Mouse (Mus musculus) kidney, embryonic 15.5 days (tissue): ENCODE measurements around the gene Agap2. TPM values are rescaled to one million over a fixed set of nuclear protein-coding genes. Genes with fewer than 3 reads are reported as not detected.

Experiments used
- ATAC-seq: fragments of 200-750 bp; cut with Nextera tagmentation; replicated peaks from 2 replicates; pipeline ENCODE4 v1.8.0; 2017; ENCODE audit warnings: moderate TSS enrichment; ENCODE audit not compliant: low FRiP score
- H3K27ac ChIP-seq: fragments of 300-500 bp; sonication (generic); 2 replicates; pipeline ENCODE4 v1.5.1; 2015; ENCODE audit warnings: mild to moderate bottlenecking, inconsistent platforms
- H3K27me3 ChIP-seq: fragments of 300-500 bp; sonication (generic); 2 replicates; pipeline ENCODE4 v1.6.1; 2015; ENCODE audit warnings: inconsistent platforms
- H3K36me3 ChIP-seq: fragments of 300-500 bp; sonication (generic); 2 replicates; pipeline ENCODE4 v1.6.1; 2015; ENCODE audit warnings: inconsistent platforms
- H3K4me1 ChIP-seq: fragments of 300-500 bp; sonication (generic); 2 replicates; pipeline ENCODE4 v1.6.1; 2015; ENCODE audit warnings: inconsistent platforms
- H3K4me2 ChIP-seq: fragments of 300-500 bp; sonication (generic); 2 replicates; pipeline ENCODE4 v1.6.1; 2015; ENCODE audit warnings: moderate library complexity, mild to moderate bottlenecking, inconsistent platforms
- H3K4me3 ChIP-seq: fragments of 300-500 bp; sonication (generic); replicated peaks from 2 replicates; pipeline ENCODE4 v1.5.1; 2015; ENCODE audit warnings: mild to moderate bottlenecking, inconsistent platforms
- H3K9ac ChIP-seq: fragments of 300-500 bp; sonication (generic); 2 replicates; pipeline ENCODE4 v1.6.1; 2015; ENCODE audit warnings: mild to moderate bottlenecking, inconsistent platforms
- H3K9me3 ChIP-seq: fragments of 300-500 bp; sonication (generic); replicated peaks from 2 replicates; pipeline ENCODE4 v1.6.1; 2016; ENCODE audit warnings: inconsistent platforms
- WGBS: fragments of 180-500 bp; shearing (Covaris S2); methylation state at CpG from one replicate; pipeline ENCODE4 v1.1.7; 2015; ENCODE audit warnings: mixed read lengths; 5-methylcytosine and 5-hydroxymethylcytosine counted together
- polyA plus RNA-seq: library from polyadenylated mRNA; unstranded; fragments of >200 nt; fragmentation: Nextera tagmentation; extraction: Ambion mirVana; gene quantifications from 2 replicates; pipeline ENCODE4 v1.2.1, GENCODE M21; 2015

Gene Agap2
- polyA plus RNA-seq, 1 experiment from 2014 or later = 0.42 TPM

DNA sequence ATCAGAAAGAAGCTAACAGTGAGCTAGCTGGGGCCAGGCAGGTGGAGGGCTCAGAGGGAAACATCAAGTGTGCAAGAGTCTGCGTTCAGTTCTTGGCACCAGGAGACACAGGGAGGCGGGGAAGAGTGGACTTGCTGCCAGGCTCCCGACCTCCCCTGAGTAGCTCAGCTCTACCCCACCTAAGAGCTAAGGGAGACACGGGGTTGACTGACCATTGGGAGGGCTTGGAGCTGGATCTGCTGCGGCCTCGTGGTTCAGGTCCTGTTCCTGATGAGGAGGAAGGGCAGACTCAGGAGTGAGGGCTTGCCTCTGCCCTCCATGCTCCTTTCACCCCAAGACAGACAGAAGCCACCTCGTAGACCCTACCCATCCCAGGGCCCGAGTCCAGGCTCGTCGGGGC lies 24.1 kb downstream of the Agap2 start:
- ATAC-seq = no peak
- Histone ChIP-seq H3K4me1 (peaks cover 5% of the 10 kb centered on the region), H3K9me3 (no peaks in the 10 kb centered on the region), H3K4me2 (no peak overlapping the region), H3K9ac (no peak overlapping the region), H3K36me3 (peaks cover 53% of the 10 kb centered on the region), H3K27me3 (0 out of 2 replicates have a peak, but pooled peaks cover under 1% of the 10 kb centered on the region), H3K4me3 (no peak overlapping the region), H3K27ac (no peak overlapping the region)
- 84% methylated on average over 10 of the region's 10 CpGs for WGBS

DNA sequence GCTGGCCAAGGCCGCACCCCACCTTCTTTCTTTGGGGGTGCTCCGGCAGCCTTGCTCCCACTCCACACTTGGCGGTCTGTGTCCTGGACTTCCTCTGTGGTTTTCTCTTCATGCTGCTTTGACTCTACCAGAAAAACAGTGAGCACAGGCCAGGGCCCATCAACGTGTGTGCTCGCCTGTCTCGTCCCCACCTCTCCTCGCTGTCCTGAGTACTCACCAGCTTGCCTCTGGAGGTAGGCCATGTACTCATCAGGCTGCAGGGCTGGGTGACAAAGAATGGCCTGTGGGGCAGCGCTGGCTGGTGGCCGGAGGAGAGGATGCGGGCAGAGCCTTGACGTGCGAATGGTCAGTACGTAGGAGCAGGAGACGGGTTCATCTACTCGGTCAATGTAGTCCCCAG lies 24.8 kb downstream of the Agap2 start:
- Histone ChIP-seq H3K9me3 (no peaks in the 10 kb centered on the region), H3K4me1 (peaks cover 2% of the 10 kb centered on the region), H3K4me2 (no peak overlapping the region), H3K36me3 (peaks cover 53% of the 10 kb centered on the region), H3K27me3 (no peaks in the 10 kb centered on the region), H3K27ac (no peak overlapping the region), H3K9ac (no peak overlapping the region), H3K4me3 (no peak overlapping the region)
- ATAC-seq = no peak
- 89% methylated on average over 15 of the region's 15 CpGs for WGBS

- H3K9me3 ChIP-seq = no peaks in the 10 kb centered on the region
- no peak overlapping the region for H3K4me2 ChIP-seq
- no peak for ATAC-seq
- H3K9ac ChIP-seq = no peak overlapping the region
- H3K36me3 ChIP-seq = peaks cover 49% of the 10 kb centered on the region
- H3K4me1 ChIP-seq = no peaks in the 10 kb centered on the region
- 81% methylated on average over 8 of the region's 8 CpGs for WGBS
- H3K27ac ChIP-seq = no peak overlapping the region
- no peak overlapping the region for H3K4me3 ChIP-seq
- H3K27me3 ChIP-seq = no peaks in the 10 kb centered on the region
Observed at GRCm38 (mm10) chr10:127100414-127100813, 25.3 kb downstream of the Agap2 start.

- H3K4me1 ChIP-seq = no peaks in the 10 kb centered on the region
- no peak overlapping the region for H3K9ac ChIP-seq
- H3K4me3 ChIP-seq = no peak overlapping the region
- ATAC-seq = no peak
- no peaks in the 10 kb centered on the region for H3K9me3 ChIP-seq
- WGBS = 84% methylated on average over 6 of the region's 6 CpGs
- peaks cover 41% of the 10 kb centered on the region for H3K36me3 ChIP-seq
- no peak overlapping the region for H3K27ac ChIP-seq
- H3K27me3 ChIP-seq = no peaks in the 10 kb centered on the region
- H3K4me2 ChIP-seq = no peak overlapping the region
Observed at GRCm38 (mm10) chr10:127101151-127101550, 26.1 kb downstream of the Agap2 start.

DNA sequence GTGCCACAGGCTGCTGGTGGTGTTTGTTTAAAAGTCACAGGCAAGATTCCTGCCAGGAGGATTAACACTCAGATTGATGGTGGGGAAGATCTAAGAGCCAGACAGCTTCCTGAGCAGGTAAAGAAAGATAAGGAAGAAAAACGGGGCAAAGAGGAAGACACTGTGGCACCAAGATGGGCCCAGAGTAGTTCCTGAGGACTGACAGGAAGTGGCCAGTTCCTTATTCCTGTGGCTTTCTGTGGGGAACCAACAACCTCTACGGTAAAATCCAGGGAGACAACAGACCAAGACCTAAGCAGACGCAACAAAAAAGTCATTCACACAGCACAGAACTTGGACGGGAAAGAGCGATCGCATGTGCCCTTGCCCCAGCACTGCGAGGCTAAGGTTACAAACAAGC lies 28.5 kb downstream of the Agap2 start:
- Histone ChIP-seq H3K9ac (no peak overlapping the region), H3K27me3 (no peaks in the 10 kb centered on the region), H3K36me3 (peaks cover 28% of the 10 kb centered on the region), H3K27ac (no peak overlapping the region), H3K9me3 (no peaks in the 10 kb centered on the region), H3K4me1 (no peaks in the 10 kb centered on the region), H3K4me3 (no peak overlapping the region), H3K4me2 (no peak overlapping the region)
- no peak for ATAC-seq
- WGBS = 76% methylated on average over 7 of the region's 7 CpGs

DNA sequence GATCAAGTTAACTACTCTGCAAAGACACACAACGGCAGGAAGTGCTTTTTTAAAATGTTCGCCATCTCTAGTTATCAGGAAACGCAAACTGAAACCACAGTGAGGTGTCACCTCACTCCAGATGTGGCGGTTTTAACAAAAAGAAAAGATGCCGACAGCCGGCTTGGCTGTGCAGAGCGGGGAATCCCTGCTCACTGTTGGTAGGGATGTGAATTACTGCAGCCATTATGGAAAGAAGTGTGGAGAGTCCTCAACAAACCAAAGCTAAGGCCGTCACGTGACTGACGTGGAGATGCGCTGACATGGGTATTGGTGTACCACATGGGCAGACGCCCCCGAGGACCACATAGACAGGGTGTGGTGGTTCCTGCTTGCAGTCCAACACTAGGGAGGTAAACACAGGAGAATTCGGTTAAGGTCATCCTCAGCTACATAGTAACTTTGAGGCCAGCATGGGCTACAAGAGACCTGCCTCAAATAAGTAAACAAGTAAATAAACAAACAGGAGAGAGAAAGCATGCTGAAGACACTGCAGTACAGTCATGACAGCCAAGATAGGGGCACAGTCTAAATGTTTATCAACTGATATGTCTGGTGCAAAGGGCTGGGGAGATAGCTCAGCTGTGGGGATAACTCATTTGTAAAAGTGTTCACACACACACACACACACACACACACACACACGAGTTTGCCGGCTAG lies 32.6 kb downstream of the Agap2 start:
- no peak for ATAC-seq
- Histone ChIP-seq H3K27me3 (no peaks in the 10 kb centered on the region), H3K9me3 (no peaks in the 10 kb centered on the region), H3K4me3 (no peak overlapping the region), H3K4me2 (no peak overlapping the region), H3K4me1 (no peaks in the 10 kb centered on the region), H3K27ac (no peak overlapping the region), H3K36me3 (peaks cover 24% of the 10 kb centered on the region), H3K9ac (no peak overlapping the region)
- whole genome bisulfite sequencing = 89% methylated on average over 16 of the region's 16 CpGs

DNA sequence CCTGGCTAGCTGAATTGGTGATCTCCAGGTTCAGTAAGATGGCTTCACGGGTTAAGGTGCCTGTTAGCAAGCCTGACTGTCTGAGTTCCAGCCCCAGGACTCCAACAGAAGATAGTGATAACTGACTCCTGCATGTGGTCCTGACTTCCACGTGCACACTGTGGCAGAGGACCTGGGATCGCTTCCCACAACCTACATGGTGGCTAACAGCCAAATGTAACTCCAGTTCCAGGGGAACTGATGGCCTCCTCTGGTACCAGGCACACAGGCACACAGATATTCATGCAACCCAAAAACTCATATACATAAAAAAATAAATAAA lies 33.1 kb downstream of the Agap2 start:
- Histone ChIP-seq H3K27ac (no peak overlapping the region), H3K9ac (no peak overlapping the region), H3K4me3 (no peak overlapping the region), H3K36me3 (peaks cover 29% of the 10 kb centered on the region), H3K4me1 (no peaks in the 10 kb centered on the region), H3K4me2 (no peak overlapping the region), H3K9me3 (no peaks in the 10 kb centered on the region), H3K27me3 (no peaks in the 10 kb centered on the region)
- no peak for ATAC-seq
- whole genome bisulfite sequencing = 80% methylated on average over 3 of the region's 3 CpGs

DNA sequence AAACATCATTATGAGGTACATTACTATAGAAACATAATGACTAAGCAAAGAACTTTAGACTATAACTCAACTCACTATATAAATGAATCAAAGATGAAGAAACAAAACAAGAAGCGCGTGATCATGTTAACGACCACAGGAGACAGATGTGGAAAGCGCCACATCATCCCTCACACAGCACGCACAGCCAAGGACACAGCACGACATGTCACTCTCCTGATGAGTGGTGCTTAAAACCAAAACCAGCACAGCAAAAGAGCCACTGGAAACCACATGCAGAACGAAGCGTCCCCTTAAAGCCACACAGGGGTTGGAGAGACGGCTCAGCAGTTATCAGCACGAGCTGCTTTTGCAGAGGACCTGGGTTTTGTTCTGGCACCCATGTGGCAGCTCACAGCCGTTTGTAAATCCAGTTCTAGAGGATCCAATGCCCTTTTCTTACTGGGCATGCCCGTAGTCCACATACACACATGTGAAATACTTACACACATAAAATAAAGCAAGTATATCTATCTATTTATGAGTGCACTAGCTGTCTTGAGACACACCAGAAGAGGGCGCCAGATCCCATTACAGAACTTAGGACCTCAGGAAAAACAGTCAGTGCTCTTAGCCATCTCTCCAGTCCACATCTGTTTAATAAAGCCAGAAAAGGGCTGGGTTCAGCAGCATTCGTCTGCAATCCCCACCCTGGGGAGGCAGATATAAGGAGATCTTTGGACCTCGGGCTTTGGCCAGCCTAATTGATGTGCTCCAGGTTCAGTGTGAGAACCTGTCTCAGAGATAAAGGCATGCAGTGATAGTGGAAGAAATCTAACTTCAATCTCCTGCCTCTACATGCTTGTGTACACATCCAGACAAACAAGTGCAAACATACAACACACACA lies 36.2 kb downstream of the Agap2 start:
- Histone ChIP-seq H3K4me2 (no peak overlapping the region), H3K27me3 (no peaks in the 10 kb centered on the region), H3K4me1 (no peaks in the 10 kb centered on the region), H3K9ac (no peak overlapping the region), H3K9me3 (no peaks in the 10 kb centered on the region), H3K27ac (no peak overlapping the region), H3K4me3 (no peak overlapping the region), H3K36me3 (peaks cover 45% of the 10 kb centered on the region)
- WGBS = 89% methylated on average over 15 of the region's 15 CpGs
- no peak for ATAC-seq

- Histone ChIP-seq H3K4me2 (no peak overlapping the region), H3K9me3 (no peaks in the 10 kb centered on the region), H3K36me3 (peaks cover 64% of the 10 kb centered on the region), H3K4me1 (no peaks in the 10 kb centered on the region), H3K27ac (no peak overlapping the region), H3K27me3 (no peaks in the 10 kb centered on the region), H3K4me3 (no peak overlapping the region), H3K9ac (no peak overlapping the region)
- 83% methylated on average over 11 of the region's 11 CpGs for WGBS
- ATAC-seq = no peak
Observed at GRCm38 (mm10) chr10:127114408-127114807, 39.3 kb downstream of the Agap2 start.

- 91% methylated on average over 2 of the region's 2 CpGs for WGBS
- H3K27ac ChIP-seq = no peak overlapping the region
- peaks cover 5% of the 10 kb centered on the region for H3K4me1 ChIP-seq
- no peaks in the 10 kb centered on the region for H3K9me3 ChIP-seq
- no peak for ATAC-seq
- no peak overlapping the region for H3K4me2 ChIP-seq
- H3K27me3 ChIP-seq = no peaks in the 10 kb centered on the region
- peaks cover 66% of the 10 kb centered on the region for H3K36me3 ChIP-seq
- H3K4me3 ChIP-seq = no peak overlapping the region
- no peak overlapping the region for H3K9ac ChIP-seq
Observed at GRCm38 (mm10) chr10:127115068-127115467, 40.0 kb downstream of the Agap2 start.

DNA sequence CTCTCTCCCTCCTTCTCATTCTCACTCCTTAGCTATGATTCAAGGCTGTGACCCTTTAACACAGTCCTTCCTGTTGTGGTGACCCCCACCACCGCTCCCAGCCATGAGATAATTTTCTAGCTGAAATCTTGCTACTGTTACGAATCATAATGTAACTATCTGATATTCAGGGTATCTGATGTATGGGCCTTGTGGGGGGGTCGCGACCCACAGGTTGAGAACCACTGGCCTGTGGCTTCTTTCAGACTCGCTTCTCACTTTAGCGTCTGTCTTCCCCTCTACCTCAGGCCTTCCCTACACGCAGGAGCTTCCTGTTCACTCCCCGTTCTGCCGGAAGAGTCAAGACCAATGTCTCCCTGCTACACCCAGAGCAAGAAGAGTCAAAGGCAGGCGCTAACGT lies 43.4 kb downstream of the Agap2 start:
- Histone ChIP-seq H3K4me2 (no peak overlapping the region), H3K4me3 (no peak overlapping the region), H3K27me3 (no peaks in the 10 kb centered on the region), H3K36me3 (peaks cover 48% of the 10 kb centered on the region), H3K9me3 (no peaks in the 10 kb centered on the region), H3K27ac (no peak overlapping the region), H3K9ac (no peak overlapping the region), H3K4me1 (peaks cover 23% of the 10 kb centered on the region)
- 90% methylated on average over 11 of the region's 11 CpGs for WGBS
- no peak for ATAC-seq

DNA sequence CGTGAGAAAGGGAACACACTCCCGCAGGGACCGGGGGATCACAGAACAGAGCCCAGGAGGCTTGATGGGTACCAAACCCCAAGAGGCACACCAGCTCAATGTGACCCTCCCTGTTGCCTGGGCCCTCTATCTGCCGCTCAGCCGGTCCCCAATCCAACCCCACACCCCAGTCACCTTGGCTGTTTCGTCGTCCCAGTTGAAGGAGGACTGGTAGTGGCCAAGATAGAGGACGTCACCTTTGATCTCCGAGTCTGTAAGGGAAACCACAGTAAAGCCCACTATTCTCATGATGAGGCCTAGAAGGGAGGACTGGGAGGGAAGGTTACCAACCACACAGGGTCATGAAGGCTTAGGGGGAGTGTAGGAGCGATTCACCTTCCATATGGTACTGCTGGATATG lies 44.1 kb downstream of the Agap2 start:
- Histone ChIP-seq H3K4me3 (no peak overlapping the region), H3K27me3 (no peaks in the 10 kb centered on the region), H3K4me2 (peak overlapping the region; percentile 97; the same call in 1 of the 2 replicates), H3K9me3 (no peaks in the 10 kb centered on the region), H3K4me1 (peaks cover 23% of the 10 kb centered on the region), H3K36me3 (peaks cover 48% of the 10 kb centered on the region), H3K27ac (no peak overlapping the region), H3K9ac (no peak overlapping the region)
- ATAC-seq = no peak
- WGBS = 78% methylated on average over 10 of the region's 10 CpGs
